Mouse (Mus musculus) G1E (cell line): ENCODE results near the gene Nuak1.

Experiments used
- CTCF ChIP-seq: IDR thresholded peaks from 2 replicates; pipeline ENCODE4 v1.5.1; 2012; ENCODE audit warnings: low read depth, low read length, inconsistent platforms, mixed read lengths
- POLR2AphosphoS5 ChIP-seq: IDR thresholded peaks from 2 replicates; pipeline ENCODE4 v1.6.1; 2012; ENCODE audit warnings: low read depth, low read length, inconsistent platforms; ENCODE audit not compliant: insufficient replicate concordance

DNA sequence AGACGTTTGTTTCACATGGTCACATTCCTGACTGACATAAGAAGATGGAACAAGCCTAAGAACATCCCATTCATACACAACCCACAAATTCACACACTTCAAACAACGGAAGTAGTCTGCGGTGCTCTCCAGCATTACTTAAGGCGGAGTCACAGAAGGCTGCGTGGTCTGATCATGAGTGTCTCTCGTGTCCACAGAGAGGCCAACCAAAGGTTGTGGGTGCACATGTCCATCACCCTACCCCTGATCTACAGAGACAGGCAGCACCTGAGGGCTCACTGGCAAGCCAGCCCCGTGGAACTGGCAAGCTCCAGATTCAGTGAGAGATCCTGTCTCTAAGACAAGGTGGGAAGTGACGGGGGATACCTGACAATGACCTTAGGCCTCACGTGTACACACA, 47.0 kb downstream of the Nuak1 start:
- TF ChIP-seq CTCF (no peak), POLR2AphosphoS5 (no peak)
